Mouse (Mus musculus): ENCODE data around the gene Kctd2.
"Not testable (repeated sequence)": the region's sequence is repeated elsewhere in the genome, so short reads cannot be mapped to it uniquely, and the experiment has no call there.

The Kctd2 gene

DNA sequence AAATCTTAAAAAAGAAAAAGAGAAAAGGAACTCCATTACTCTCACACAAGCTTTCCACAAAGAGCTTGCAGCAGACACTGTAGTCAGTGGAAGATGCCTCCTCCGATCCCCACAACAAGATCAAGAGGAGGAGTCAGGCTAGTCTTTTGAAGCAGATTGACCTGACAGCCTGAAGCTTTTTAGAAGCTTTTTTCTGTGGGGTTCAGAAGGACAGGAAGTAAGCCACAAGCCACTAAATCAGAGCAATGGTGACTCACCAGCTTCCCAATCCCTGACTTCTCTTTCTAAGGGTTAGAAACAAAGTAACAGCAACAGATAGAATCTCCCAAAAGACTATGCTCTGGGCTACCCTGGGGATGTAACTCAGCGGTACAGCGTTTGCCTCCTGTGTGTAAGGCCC lies 19.4 kb downstream of the Kctd2 start:
- DNase-seq (ENCODE audit: low spot score in 2 of 2), result no peak

DNA sequence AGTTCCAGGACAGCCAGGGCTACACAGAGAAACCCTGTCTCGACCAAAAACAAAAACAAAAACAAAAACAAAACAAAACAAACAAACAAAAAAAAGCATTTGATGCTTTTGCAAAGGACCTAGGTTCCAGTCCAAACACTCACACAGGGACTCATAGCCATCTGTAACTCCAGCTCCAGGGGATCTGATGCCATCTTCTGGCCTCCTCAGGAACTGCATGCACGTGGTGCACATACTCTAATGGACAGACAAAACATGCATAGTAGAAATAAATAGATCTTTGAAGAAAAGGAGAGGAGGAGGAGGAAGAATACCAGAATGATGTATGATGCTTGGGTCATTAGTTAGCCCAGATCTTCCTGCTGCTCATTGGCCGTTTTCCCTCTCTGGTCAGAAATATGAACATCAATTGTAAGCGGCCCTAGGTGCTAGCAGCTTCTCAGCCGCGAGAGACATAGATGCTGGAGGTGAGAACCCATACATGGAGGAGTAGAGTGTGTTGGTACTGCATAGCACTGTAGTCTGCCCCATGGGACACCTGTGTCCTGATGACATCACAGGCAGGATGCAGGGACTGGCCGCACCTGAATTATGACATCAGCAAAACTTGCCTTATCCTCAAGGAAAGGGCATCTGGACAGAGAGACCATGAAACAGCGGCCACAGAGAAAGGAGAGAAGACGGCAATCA lies 20.1 kb downstream of the Kctd2 start, which contains the start of gene Trim80:
Gene Trim80 (plus strand): TSS at position 640 of the 690 bp plus-strand sequence.
- DNase-seq (ENCODE audit: low spot score in 2 of 2), result no peak

DNA sequence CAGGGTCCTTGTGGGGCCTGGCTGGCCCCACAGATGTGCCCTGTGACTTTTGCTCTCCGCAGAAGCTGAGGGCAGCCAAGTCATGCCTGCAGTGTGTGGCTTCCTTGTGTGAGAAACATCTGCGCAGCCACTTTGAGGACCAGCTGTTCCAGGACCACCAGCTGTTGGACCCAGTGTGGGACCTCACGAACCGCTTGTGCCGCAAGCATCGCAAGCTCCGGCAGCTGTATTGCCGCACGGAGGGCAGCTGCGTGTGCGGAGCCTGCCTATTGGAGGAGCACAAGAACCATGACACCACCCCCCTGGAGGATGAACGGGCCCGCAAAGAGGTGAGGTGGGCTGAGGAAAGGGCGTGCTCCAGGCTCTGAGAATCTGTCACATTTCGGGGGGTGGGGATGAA lies 21.5 kb downstream of the Kctd2 start:
- no peak for DNase-seq (ENCODE audit: low spot score in 2 of 2)

DNA sequence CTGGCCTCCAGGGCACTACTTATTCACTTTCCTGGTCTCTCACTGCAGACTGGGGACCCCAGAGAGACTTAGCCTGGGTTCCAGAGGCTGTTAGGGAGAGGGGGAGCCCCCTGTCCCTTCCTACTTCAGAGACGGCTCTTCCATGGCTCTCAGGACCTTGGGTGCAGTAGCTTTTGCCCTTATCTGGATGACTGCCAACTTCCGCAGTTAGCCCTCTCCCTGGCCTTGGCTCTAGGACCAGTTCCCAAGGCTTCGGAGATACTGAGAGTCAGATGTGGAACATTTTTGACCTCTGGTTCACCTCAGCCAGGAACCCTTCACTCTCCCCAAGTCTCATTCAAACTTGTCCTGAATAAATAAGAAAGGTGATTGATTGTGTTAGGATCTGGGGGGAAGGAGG lies 27.0 kb downstream of the Kctd2 start:
- no peak for DNase-seq (ENCODE audit: low spot score in 2 of 2)

DNA sequence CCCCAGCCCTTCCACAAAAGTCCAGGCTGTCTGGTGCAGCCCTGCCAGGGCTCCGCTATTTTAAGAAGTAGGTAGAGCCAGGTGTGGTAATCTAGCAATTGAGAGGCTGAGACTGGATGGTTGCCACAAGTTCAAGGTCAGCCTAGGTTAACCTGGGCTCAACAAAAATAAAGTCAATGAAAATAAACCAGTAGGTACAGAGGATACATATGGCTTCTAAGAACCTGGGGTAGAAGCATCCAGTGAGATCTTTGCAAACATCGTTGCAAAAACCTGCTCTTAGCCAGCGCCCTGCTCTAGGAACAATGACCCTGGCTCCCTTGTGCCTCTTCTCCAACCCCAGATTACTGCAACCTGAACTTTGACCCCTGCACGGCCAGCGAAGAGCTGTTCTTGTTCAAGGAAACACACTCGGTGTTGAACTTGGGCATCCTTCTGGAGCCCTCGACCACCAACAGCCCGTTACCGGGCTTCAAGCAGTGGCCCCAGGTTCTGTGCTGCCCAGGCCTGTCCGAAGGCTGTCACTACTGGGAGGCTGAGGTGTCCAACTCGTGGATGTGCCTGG lies 27.5 kb downstream of the Kctd2 start:
- DNase-seq (ENCODE audit: low spot score in 2 of 2), result no peak

DNA sequence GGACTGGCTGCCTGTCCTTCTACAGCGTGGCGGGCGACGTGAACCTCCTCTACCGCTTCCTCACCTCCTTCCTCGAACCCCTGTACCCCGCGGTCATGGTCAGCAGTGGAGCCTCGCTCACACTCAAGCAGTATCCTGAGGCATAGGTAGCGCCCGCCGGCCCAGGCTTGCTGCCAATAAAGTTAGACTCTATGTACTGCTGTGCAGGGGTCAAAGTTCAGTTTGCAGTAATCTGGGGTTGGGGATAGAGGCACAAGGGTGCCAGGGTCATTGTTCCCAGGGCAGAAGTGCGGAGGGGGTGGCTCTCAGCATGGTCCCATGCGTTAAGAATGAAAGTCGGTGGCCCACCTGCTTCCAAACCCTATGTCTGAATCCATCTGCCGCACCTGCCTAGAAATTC lies 28.1 kb downstream of the Kctd2 start:
- no peak for DNase-seq (ENCODE audit: low spot score in 2 of 2)

DNA sequence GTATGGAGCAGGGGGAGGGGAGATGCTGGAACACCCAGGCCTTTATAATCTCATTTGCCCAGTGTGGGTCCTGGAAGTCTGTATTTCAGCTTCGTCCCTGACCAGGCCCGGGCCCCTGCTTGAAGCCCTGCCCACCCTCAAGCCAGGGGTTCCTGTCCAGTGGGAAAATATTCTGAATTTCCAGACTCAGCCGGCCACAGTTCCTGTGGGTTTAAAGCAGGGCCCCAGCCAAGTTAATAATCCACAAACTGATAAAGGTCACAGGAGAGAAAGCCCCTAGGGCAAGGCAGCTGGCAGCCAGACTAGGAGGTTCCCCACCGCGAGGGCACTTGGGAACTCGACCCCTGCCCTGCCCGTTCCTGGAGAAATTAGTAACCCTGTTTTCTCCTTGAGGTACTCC lies 29.1 kb downstream of the Kctd2 start:
- DNase-seq (ENCODE audit: low spot score in 2 of 2), result no peak

DNA sequence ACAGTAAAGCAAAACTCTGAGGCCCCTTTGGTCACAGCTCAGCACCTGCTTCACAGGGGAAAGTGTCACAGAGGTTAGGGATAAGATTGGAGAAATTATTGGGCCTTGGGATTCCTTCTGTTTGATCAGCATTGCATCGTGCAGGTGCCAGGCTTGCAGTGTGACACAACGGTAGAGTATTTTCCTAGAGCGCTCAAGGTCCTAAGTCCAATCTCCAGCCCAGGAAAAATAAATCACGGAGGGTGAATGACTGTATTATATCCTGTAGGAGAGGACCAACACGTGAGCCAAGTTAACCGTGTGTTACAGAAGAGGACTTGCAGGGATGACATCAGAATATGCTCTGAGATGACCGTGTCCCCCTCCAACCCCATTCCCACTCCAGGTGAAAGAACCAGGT lies 30.2 kb downstream of the Kctd2 start:
- no peak for DNase-seq (ENCODE audit: low spot score in 2 of 2)

DNA sequence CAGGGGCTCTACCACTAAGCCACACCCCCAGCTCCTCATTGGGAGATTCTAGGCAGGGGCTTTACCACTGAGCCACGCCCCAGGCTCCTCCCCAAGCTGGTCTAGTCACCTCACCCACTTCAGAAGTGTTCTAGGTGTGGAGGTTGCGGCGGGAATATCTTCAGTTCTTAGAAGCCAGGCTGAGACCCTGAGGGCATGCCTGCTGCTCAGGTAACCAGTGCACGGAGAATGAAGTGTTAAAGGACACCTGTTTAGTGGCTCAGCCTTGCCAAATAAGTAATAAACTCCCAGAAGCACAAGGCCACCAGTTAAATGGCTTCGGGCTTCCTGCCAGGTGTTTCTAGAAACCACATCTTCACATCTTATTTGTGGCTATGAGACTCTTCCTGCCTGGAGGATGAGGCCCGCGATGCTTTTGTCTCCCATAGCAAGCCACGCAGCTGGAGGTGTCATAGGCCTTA lies 31.9 kb downstream of the Kctd2 start:
- DNase-seq (ENCODE audit: low spot score in 2 of 2), result peak; percentile 19 to 41

DNA sequence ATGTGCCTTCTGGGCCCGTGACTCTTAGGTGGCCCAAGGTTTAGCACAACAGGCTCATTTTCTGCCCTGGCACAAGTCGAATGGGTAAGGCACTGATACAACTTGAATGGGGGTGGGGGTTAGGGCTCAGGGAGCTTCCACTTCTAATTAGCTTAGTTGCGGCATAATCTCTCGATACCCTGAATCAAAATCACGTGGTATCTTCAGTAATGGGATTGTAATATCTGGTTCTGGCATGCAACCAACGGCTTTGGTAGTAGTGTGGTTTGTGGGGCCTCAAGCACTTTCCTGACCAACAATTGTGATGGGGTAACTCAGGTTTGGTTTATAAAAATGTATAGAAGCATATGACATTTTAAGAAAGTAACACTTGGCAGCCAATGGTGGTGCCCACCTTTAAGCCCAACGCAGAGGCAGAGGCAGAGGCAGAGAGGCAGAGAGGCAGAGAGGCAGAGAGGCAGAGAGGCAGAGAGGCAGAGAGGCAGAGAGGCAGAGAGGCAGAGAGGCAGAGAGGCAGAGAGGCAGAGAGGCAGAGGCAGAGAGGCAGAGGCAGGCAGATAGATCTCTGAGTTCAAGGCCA lies 32.4 kb downstream of the Kctd2 start:
- no peak for DNase-seq (ENCODE audit: low spot score in 2 of 2)

DNA sequence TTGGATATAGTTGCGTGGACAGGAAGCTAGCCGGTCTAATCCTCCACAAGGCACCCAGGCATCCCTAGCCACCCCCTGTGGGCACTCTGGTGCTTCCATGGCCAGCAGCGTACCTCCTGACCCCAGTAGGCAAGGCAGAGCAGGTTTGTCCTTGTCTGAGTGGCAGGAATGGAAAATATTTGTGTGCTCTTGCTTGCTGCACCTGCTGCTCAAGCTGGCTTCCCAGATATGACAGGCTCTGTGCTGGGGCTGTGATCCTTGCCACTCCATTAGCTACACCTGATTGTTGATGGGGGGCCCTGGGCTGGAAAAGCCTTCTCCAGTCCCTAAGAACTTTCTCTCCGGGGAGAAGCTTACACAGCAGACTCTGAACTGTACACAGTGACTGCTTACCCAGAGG lies 33.4 kb downstream of the Kctd2 start:
- DNase-seq (ENCODE audit: low spot score in 2 of 2), result no peak

DNA sequence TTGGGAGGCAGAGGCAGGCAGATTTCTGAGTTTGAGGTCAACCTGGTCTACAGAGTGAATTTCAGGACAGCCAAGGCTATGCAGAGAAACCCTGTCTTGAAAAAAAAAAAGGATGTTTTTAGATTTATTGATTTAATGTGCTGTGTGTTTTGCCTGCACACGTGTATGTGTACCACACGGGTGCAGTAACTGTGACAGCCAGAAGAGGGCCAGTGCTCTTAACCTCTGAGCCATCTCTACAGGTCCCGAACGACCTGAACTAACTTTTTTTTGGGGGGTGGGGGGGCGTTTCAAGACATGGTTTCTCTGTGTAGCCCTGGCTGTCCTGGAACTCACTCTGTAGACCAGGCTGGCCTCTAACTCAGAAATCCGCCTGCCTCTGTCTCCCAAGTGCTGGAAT lies 34.9 kb downstream of the Kctd2 start:
- not testable (repeated sequence) for DNase-seq (ENCODE audit: low spot score in 2 of 2)

DNA sequence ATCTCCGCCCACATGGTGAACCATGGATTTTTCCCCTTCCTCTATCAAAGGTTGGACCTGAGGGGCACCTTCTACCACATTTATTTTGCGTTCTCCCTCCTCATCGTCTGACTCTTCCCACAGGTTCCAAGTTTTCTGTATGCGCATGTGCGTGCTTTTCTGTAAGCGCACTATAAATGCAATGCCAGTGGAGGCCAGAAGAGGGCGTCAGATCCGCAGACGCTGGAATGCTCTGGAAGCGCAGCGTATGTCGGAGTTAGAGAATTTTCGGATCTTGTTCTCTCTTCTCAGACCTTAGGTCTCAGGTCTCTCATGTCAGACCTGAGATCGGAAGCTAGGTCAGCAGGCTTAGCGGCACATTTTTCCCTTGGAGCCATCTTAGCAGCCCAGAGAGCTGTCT lies 35.7 kb downstream of the Kctd2 start:
- no peak for DNase-seq (ENCODE audit: low spot score in 2 of 2)

DNA sequence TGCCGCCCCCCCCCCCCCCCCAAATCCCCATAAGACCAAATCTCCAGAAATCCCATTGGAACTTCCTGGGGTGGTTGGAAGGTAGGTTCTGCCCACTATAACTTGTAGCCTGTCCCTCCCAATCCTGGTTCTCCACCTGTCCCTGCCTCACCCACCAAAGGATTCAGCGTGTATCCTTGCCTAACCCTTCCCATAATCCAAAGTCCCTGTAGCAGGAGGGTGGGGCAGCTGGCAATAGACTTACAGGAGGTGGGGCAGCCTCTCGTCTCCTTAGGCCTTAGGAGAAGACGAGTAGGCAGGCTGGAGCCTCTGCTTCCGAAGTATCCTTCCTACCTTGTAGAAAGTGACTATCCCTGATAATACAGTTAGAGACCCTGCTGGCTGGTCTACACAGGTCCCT lies 36.3 kb downstream of the Kctd2 start:
- no peak for DNase-seq (ENCODE audit: low spot score in 2 of 2)

DNA sequence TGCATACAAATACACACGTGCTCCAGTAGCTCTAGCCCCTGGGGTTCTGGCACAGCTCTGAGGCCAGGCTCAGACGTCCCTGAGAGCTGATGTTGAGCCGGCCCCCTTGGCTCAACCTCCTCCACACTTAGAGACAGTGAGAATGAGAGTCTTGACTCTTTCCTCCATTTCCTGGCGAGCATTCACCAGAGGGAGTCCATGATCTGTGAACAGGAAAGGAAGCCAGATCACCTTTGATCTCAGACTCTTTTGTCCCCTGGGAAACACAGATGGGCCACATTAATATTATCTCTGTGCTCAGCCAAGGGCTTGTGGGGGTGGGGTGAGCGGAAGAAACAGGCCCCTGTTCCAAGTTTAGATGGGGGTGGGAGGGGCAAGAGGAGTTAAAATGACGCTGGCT lies 37.5 kb downstream of the Kctd2 start:
- no peak for DNase-seq (ENCODE audit: low spot score in 2 of 2)

DNA sequence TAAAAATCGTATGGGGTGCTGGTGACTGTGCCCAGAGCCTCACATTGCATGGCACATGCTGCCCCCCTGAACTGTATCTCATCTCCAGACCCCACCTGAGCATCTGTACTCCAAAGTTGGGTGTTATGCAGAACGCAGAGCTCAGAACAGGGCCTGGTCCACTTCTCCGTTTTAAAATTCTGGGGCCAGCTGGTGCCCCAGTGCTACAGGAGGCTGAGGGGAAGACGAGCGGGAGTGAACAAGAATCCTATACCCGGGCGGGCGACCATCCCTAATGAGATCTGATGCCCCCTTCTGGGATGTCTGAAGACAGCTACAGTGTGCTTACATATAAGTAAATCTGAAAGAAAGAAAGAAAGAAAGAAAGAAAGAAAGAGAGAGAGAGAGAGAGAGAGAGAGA lies 41.0 kb downstream of the Kctd2 start:
- no peak for DNase-seq (ENCODE audit: low spot score in 2 of 2)

DNA sequence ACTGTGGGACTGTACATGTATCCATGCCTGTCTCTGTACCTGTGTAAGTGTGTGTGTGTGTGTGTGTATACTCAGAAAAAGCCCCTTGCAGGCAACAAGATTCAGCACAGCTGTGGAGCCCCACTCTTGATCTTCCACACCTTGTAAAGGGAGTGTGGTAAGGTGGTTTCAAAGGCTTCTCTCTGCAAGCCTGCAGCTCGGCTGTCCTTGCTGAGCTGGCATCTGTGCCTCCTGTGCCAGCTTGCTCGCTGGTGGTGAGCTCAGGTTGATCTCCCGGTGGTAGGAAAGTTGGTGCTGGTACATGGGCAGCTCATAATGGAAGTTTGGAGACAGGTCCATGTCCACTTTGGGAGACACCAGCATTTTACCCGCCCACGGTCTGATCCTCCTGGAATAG lies 41.9 kb downstream of the Kctd2 start:
- DNase-seq (ENCODE audit: low spot score in 2 of 2), result no peak

DNA sequence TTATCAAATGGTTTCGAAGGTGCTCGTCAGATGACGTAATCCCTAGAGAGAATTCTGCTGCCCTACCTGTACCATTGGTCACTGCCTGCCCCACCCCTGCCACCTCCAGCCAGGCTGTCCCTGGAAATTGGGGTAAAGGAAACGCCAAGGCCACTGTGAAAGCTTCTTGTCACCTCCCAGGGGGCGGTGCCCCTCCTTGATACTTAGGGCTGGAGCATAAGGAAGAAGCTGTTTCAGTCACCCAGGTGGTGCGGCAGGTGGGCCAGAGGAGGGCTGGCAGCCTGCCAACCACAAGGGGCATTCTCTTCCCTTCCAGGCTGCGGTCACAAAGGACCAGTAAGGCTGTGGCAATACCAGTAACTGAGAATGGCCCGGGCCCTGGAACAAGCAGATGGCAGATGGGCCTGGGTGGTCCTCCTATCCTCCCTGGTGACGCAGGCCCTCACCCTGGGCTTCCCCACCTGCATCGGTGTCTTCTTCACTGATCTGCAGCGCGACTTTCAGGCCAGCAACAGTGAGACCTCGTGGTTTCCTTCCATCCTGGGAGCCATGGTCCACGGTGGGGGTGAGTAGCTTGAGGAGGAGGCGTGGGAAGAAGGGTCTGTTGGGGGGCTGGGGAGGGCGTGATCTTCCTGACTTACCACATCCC lies 42.4 kb downstream of the Kctd2 start, which contains the start of gene Slc16a5:
Gene Slc16a5 (plus strand): TSS at position 232 of the 649 bp plus-strand sequence.
- no peak for DNase-seq (ENCODE audit: low spot score in 2 of 2)

DNA sequence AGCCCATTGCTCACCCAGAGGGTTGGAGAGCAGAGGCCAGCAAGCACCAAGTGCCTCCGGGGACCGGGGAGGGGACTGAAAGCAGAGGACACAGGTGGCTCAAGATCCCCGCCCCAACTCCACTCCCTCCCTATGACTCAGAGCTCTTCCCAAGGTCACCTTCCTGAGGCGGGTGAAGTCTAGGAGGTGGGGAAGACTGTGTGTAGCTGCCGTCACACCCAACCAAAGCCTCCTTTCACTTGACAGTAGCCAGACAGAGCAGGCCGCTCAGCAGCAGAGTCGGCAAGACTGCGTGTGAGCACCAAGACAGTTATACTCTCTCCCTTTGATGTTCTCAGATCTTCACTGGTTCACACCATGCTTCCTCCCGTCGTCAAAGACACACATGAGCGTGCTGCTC lies 43.5 kb downstream of the Kctd2 start:
- DNase-seq (ENCODE audit: low spot score in 2 of 2), result no peak

DNA sequence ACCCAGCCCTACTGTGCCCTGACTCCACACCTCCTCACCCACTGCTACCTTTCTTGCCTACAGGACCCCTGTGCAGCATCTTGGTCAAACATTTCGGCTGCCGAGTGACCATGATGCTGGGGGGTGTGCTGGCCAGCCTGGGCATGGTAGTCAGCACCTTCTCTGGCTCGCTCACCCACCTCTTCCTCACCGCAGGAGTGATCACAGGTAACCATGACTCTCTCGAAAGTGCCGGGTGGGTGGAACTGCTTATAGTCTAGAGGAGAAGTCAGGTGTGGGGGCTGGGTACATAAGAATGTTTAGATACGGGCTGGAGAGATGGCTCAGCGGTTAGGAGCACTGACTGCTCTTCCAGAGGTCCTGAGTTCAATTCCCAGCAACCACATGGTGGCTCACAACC lies 44.9 kb downstream of the Kctd2 start:
- DNase-seq (ENCODE audit: low spot score in 2 of 2), result no peak

DNA sequence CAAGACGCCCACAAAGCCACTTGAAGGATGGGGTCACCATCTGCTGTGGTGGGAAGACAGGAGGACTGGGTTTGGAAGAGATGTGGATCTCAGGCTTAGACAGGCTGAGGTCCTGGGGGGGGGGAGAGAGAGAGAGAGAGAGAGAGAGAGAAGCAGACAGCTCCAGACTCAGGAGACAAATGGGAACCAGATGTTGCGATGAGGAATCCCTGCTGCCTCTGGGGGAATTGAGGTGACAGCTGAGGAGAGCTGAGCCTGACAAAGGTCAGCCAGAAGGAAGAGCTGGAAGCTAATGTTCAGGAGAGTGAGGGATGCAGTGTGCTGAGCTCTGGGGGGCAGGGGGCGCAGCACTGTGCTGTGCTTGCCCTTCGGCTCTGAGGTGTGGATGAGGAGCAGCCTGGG lies 47.3 kb downstream of the Kctd2 start:
- DNase-seq (ENCODE audit: low spot score in 2 of 2), result no peak

DNA sequence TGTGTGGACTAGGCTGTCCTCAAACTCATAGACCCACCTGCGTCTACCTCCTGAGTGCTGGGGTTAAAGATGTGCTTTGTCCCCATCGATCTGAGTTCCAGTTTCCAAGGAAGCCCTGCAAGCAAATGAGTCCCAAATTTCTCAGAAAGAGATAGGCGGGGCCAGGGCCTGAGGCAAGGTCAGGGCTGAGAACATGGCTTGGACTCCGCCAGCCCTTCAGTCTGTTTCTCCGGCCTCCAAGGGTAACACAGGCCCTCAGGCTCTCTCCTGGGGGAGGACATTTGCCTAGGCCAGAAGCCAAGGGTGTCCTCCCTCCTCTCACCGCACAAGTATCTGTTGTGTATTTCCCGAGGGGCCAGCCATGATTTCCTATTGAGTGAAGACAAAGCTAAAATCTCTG lies 52.3 kb downstream of the Kctd2 start:
- no peak for DNase-seq (ENCODE audit: low spot score in 2 of 2)

Measured in natural killer cell, adult 2 months (primary cell).